Mouse (Mus musculus) kidney, adult 2 months (tissue): ENCODE measurements around the gene Plekhm1. TPM values are rescaled to one million over a fixed set of nuclear protein-coding genes. Genes with fewer than 3 reads are reported as not detected.

ENCODE experiments used
- DNase-seq: peaks from one replicate; pipeline ENCODE4 v3.0.0; 2021
- H3K27ac ChIP-seq: fragments of 200-500 bp; 2 replicates; pipeline ENCODE4 v1.5.1; 2012; ENCODE audit warnings: low read depth, low read length, control low read depth, inconsistent platforms; ENCODE audit not compliant: insufficient read depth
- H3K27me3 ChIP-seq: fragments of 200-500 bp; replicated peaks from 2 replicates; pipeline ENCODE4 v1.6.1; 2012; ENCODE audit warnings: mild to moderate bottlenecking, moderate library complexity, low read length, inconsistent platforms; ENCODE audit not compliant: control insufficient read depth, insufficient read depth
- H3K36me3 ChIP-seq: fragments of 200-500 bp; 2 replicates; pipeline ENCODE4 v1.6.1; 2012; ENCODE audit warnings: mild to moderate bottlenecking, moderate library complexity, low read length, inconsistent platforms; ENCODE audit not compliant: control insufficient read depth, insufficient read depth
- H3K4me1 ChIP-seq: fragments of 200-500 bp; 2 replicates; pipeline ENCODE4 v1.6.1; 2011; ENCODE audit warnings: low read length; ENCODE audit not compliant: control insufficient read depth, insufficient read depth
- H3K4me3 ChIP-seq: fragments of 200-500 bp; 2 replicates; pipeline ENCODE4 v1.5.1; 2011; ENCODE audit warnings: mild to moderate bottlenecking, low read depth, low read length, control low read depth; ENCODE audit not compliant: insufficient read depth
- CTCF ChIP-seq: fragments of 200-500 bp; conservative IDR thresholded peaks from 2 replicates; pipeline ENCODE4 v1.5.1; 2011; ENCODE audit warnings: low read depth, mild to moderate bottlenecking, control low read depth, low read length, moderate library complexity, mixed read lengths; ENCODE audit not compliant: insufficient read depth, insufficient read length
- POLR2A ChIP-seq: fragments of 200-500 bp; IDR thresholded peaks from one replicate; pipeline ENCODE4 v1.6.1; 2011; ENCODE audit warnings: low read depth, low read length, control low read depth
- WGBS: fragments of 180-500 bp; shearing (Covaris S2); methylation state at CpG from one replicate; pipeline ENCODE4 v1.1.7; 2018; 5-methylcytosine and 5-hydroxymethylcytosine counted together
- polyA plus RNA-seq: library from polyadenylated mRNA; depleted of rRNA; stranded (reverse); fragments of >200 nt; gene quantifications from 2 replicates; pipeline ENCODE4 v1.2.3, GENCODE M21; 2012

Gene Plekhm1
- polyA plus RNA-seq, 1 experiment = 21.9 TPM

DNA sequence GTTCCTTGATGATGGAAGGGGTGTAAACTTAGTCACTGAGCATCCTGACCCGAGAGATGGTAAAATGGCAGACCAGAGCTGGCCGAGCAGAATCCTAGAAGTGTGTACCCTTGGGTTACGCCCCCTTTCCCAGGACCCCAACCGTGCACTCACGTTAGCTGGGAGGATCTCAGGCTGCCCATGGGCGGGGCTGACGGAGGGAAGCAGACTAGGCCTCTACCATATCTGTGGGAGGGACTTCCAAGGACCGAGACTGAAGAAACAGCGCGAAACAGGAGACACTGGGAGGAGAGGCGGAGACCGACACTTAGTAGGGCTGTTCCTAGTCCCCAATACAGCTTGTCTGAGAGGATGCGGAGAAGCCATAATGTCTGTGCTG lies 50.4 kb downstream of the Plekhm1 start:
- peak; percentile 41 for DNase-seq
- Histone ChIP-seq H3K4me3 (peak overlapping the region; percentile 49), H3K4me1 (peaks cover 6% of the 10 kb centered on the region; the same call in 1 of the 2 replicates), H3K27ac (peak overlapping the region; percentile 67), H3K27me3 (no peaks in the 10 kb centered on the region), H3K36me3 (no peaks in the 10 kb centered on the region)
- WGBS = 43% methylated on average over 13 of the region's 13 CpGs
- no peak for TF ChIP-seq CTCF
- no peak for TF ChIP-seq POLR2A

DNA sequence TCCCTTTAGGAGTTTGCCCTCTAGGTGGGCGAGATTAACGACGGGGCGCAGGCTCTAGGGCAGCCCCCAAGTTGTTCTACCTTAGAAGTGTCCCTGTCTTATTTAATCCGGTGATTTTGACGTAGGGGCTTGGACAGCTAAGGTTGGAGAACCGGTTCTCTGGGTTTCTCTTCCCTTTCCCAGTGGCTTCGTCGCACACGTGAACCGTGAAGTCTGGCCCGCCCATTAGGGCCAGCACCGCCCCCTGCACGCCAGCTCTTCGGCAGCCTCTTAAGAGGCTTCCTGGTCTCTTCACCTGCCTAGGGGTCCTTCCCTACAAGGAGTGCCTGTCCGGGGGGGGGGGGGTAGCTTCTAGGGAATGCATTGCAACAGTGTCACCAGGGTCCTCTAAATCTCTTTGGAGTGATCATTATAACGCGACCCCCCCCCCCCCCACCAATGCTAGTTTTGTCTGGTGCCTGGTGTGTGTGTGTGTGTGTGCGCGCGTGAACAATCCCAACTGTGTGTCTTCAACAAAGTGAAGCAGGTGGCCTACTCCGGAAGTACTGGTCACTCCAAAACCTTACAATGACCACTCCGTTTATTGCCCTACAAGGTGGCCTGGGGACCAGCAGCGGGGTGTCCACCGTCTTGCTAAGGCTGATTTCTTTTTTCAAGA lies 51.0 kb downstream of the Plekhm1 start:
- H3K27ac ChIP-seq = 0 out of 2 replicates have a peak overlapping the region, but pooled peaks have one; percentile 36
- TF ChIP-seq POLR2A (no peak), CTCF (no peak)
- DNase-seq = peak; percentile 64
- no peaks in the 10 kb centered on the region for H3K27me3 ChIP-seq
- H3K4me3 ChIP-seq = peak overlapping the region; percentile 49
- no peaks in the 10 kb centered on the region for H3K36me3 ChIP-seq
- peaks cover 11% of the 10 kb centered on the region for H3K4me1 ChIP-seq
- 25% methylated on average over 25 of the region's 25 CpGs for WGBS

DNA sequence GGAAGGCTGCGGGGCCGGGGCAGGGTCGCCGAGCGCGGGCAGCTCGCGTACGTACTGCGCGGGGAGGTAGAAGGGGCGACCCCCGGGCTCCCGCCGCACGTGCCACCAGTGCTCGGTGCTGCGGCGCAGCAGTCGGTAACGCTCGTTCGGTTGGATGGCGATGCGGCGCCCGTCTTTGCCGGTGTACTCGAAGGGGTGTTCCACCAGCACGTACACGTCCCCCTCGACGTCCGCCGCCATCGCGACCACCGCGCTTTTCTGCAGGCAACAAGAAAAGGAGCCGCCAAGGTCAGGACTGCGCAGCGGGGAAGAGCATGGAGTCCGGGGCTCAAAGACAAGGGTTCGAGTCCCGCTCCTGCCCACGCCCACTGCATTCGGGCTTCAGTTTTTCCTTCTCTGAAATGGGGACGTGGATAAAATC lies 51.8 kb downstream of the Plekhm1 start:
- H3K27ac ChIP-seq = 0 out of 2 replicates have a peak overlapping the region, but pooled peaks have one; percentile 22
- no peaks in the 10 kb centered on the region for H3K27me3 ChIP-seq
- TF ChIP-seq CTCF (no peak), POLR2A (no peak)
- no peaks in the 10 kb centered on the region for H3K36me3 ChIP-seq
- no peak for DNase-seq
- 14% methylated on average over 48 of the region's 48 CpGs for WGBS
- peaks cover 17% of the 10 kb centered on the region for H3K4me1 ChIP-seq
- H3K4me3 ChIP-seq = peak overlapping the region; percentile 59

DNA sequence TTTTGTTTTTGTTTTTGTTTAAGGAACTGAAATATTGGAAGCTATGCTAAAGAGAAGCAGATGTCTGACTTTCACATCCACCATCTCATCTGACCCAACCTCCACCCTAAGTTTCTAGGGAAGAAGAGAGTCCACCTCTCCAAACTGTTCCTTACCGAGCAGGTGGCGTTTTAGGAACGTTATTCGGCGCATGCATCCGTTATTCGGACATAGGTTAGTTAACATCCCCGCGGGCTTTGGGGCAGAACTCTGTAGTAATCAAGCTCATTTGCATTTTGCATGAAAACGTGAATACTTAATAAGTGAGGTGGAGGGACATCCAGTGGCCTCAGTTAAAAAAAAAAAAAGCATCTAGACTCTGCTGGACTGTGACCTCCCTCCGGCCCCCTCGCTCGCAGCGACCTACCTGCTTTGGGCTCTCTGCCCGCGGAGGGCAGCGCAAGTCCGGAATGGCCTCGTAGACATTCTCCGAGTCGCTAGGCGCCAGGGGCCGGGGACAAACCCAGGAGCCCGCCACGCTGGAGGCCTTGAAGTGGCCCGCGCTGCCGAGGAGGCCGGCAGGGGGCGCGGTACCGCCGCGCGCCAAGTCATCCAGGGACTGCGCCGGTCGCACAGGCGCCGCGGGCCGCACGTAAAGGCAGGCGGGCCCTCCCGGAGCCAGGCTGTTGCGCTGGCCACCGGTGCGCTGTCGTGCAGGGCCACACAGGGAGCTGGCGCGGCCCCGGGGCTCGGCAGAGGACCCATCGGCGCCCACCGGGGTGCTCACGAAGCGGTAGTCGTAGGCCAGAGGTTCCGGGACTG lies 52.4 kb downstream of the Plekhm1 start:
- Histone ChIP-seq H3K27ac (0 out of 2 replicates have a peak overlapping the region, but pooled peaks have one; percentile 22), H3K36me3 (no peaks in the 10 kb centered on the region), H3K4me3 (peak overlapping the region; percentile 59), H3K27me3 (no peaks in the 10 kb centered on the region), H3K4me1 (peaks cover 18% of the 10 kb centered on the region)
- peak; percentile 91 for DNase-seq
- WGBS = 7% methylated on average over 60 of the region's 60 CpGs
- TF ChIP-seq POLR2A (no peak), CTCF (peak; percentile 63)

DNA sequence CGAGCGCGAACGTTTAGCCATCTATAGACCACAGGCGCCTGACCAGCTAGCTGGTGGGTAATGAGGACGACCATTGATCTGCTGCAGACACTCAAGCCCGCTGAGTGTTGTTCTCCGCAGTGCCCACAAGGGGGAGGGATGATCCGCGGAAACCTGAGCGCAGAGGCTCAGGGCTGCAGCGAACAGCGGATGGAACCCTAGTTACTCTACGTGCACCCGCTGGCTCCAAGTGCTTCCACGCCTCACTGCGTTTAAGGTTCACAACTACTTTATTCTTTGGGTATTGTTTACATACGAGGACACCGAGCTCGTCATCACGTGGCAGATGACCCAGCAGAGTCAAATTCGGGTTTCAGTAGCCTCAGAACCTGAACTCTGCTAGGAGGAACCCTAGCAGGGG lies 53.4 kb downstream of the Plekhm1 start:
- 3% methylated on average over 22 of the region's 22 CpGs for WGBS
- Histone ChIP-seq H3K4me3 (no peak overlapping the region), H3K4me1 (peaks cover 23% of the 10 kb centered on the region), H3K27ac (0 out of 2 replicates have a peak overlapping the region, but pooled peaks have one; percentile 4), H3K27me3 (no peaks in the 10 kb centered on the region), H3K36me3 (no peaks in the 10 kb centered on the region)
- TF ChIP-seq CTCF (peak; percentile 94), POLR2A (no peak)
- peak; percentile 89 for DNase-seq

DNA sequence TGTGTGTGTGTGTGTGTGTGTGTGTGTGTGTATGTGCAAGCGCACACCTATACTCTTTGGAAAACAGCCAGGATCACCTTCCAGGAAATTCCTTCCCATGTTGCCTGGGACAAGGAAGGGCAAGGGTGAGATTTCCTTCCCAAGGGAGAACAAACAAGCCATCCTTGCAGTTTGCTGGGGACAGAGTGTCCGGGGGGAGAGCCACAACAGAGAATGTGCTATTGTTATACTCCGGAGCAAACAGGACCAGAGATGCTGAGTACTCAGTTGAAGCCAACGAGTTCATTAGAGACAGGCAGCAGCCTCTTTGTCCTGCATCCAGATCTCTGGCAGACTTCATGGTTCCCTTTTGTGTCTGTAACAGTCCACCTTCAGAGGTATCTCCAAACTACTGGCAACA lies 54.2 kb downstream of the Plekhm1 start:
- no peak overlapping the region for H3K4me3 ChIP-seq
- no peaks in the 10 kb centered on the region for H3K36me3 ChIP-seq
- H3K27me3 ChIP-seq = no peaks in the 10 kb centered on the region
- peak; percentile 79 for DNase-seq
- H3K4me1 ChIP-seq = peaks cover 21% of the 10 kb centered on the region
- H3K27ac ChIP-seq = no peak overlapping the region
- WGBS = 51% methylated on average over 4 of the region's 4 CpGs
- no peak for TF ChIP-seq CTCF
- no peak for TF ChIP-seq POLR2A

DNA sequence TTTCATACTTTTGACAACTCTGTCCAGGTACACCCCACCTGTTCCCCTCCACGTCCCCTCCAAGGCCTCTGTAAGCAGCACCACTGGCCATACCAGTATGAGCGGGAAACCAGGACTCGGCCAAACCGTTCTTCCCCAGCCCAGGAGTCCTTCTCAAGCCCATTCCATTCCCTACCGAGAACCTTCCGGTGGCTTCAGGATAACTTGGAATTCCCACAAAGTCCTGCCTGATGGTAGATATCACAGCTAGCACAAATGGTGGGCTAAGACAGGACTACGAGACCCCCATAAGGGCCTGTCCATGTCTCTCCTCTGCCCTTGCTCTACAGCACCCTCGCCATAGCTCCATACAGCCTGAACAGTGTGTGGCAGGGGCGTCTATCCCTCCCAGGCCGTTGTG lies 54.8 kb downstream of the Plekhm1 start:
- Histone ChIP-seq H3K27me3 (no peaks in the 10 kb centered on the region), H3K36me3 (no peaks in the 10 kb centered on the region), H3K27ac (no peak overlapping the region), H3K4me1 (peaks cover 20% of the 10 kb centered on the region), H3K4me3 (no peak overlapping the region)
- TF ChIP-seq CTCF = no peak
- TF ChIP-seq POLR2A = no peak
- 91% methylated on average over 10 of the region's 10 CpGs for WGBS
- no peak for DNase-seq
